In genomic region chr7:120682002-120682401, GRCm38 (mm10) we compare ENCODE assay signal across 20 mouse cellular contexts. TPM values are rescaled to one million over a fixed set of nuclear protein-coding genes. Genes with fewer than 3 reads are reported as not detected.
A peak's percentile ranks its signal among the peaks of the same experiment; 100 is the strongest.
DNase-seq lines count a peak whose midpoint lies in the region; ATAC-seq and TF ChIP-seq lines count a peak whose summit lies in the region.
"Had no signal": no experiment of that assay in that cellular context is flagged by ENCODE, and none has a peak within 500 bp of the region (broad histone marks: within the 10 kb centered on the region; RNA-seq: fewer than 3 reads in every experiment).

No protein-coding gene starts in this region.

- no peaks in the 10 kb centered on the region for H3K36me3 ChIP-seq in kidney, adult 2 months (ENCODE audit: control insufficient read depth, insufficient read depth, low read length)
- H3K36me3 ChIP-seq in liver, embryonic 12.5 days = no peaks in the 10 kb centered on the region
- H3K36me3 ChIP-seq in liver, embryonic 11.5 days (ENCODE audit: control insufficient read depth, insufficient read depth, low read length) = no peaks in the 10 kb centered on the region
- peaks cover 0 to 34% of the 10 kb centered on the region in 2 experiments; a peak in 2 of 4 replicates for H3K36me3 ChIP-seq in MEL (ENCODE audit: control insufficient read depth in 1 of 2, insufficient read depth in 2 of 2, low read length in 2 of 2)
- H3K36me3 ChIP-seq: embryonic facial prominence, embryonic 12.5 days; forebrain, embryonic 15.5 days; heart, embryonic 15.5 days; hindbrain, embryonic 15.5 days had no signal

- peak in 1 of 2 experiments; percentile 43; a peak in 2 of 4 replicates for TF ChIP-seq EP300 in MEL (IDR thresholded peaks at IDR 0.05; ENCODE audit: low read depth in 1 of 2, low read length in 2 of 2)

- no peak for TF ChIP-seq RAD21 in MEL (IDR thresholded peaks at IDR 0.05; ENCODE audit: low read depth, low read length)

- 35% methylated on average over 4 of the region's 4 CpGs for WGBS in kidney, adult 2 months
- WGBS in liver, embryonic 12.5 days (ENCODE audit: insufficient replicate concordance) = 39% methylated on average over 4 of the region's 4 CpGs
- 43% methylated on average over 4 of the region's 4 CpGs for WGBS in liver, embryonic 11.5 days

- H3K9me3 ChIP-seq in liver, embryonic 12.5 days (replicated peaks) = no peaks in the 10 kb centered on the region
- H3K9me3 ChIP-seq in liver, embryonic 11.5 days (ENCODE audit: control insufficient read depth, low read length) = no peaks in the 10 kb centered on the region
- no peaks in the 10 kb centered on the region for H3K9me3 ChIP-seq in MEL (replicated peaks; ENCODE audit: insufficient read depth, low read length)
- H3K9me3 ChIP-seq: embryonic facial prominence, embryonic 12.5 days; forebrain, embryonic 15.5 days; heart, embryonic 15.5 days; hindbrain, embryonic 15.5 days had no signal

- H3K9ac ChIP-seq in liver, embryonic 12.5 days = peak overlapping the region; percentile 46; the same call in 1 of the 2 replicates
- no peak overlapping the region for H3K9ac ChIP-seq in liver, embryonic 11.5 days (ENCODE audit: low read depth, low read length)
- H3K9ac ChIP-seq in MEL (ENCODE audit: control insufficient read depth, low read depth, low read length, poor library complexity, severe bottlenecking) = no peak overlapping the region
- H3K9ac ChIP-seq: embryonic facial prominence, embryonic 12.5 days; forebrain, embryonic 15.5 days; heart, embryonic 15.5 days; hindbrain, embryonic 15.5 days had no signal

- H3K79me2 ChIP-seq in MEL (ENCODE audit: control insufficient read depth, insufficient read depth, low read length, poor library complexity) = peaks cover 69% of the 10 kb centered on the region

- H3K27ac ChIP-seq in kidney, adult 2 months (ENCODE audit: insufficient read depth, low read depth, low read length) = no peak overlapping the region
- no peak overlapping the region for H3K27ac ChIP-seq in liver, embryonic 12.5 days
- no peak overlapping the region for H3K27ac ChIP-seq in liver, embryonic 11.5 days (ENCODE audit: low read depth, low read length)
- H3K27ac ChIP-seq in MEL (ENCODE audit: control insufficient read depth, low read depth, low read length) = no peak overlapping the region
- H3K27ac ChIP-seq: embryonic facial prominence, embryonic 12.5 days; forebrain, embryonic 15.5 days; heart, adult 2 months; heart, embryonic 15.5 days; hindbrain, embryonic 15.5 days had no signal

- peak; percentile 18 for DNase-seq in kidney, adult 2 months
- DNase-seq in kidney, postnatal 36 days = no peak
- DNase-seq in liver, embryonic 11.5 days (ENCODE audit: low spot score) = no peak
- DNase-seq in MEL (ENCODE audit: low read depth, low spot score) = no peak
- DNase-seq: adrenal gland, postnatal 14 days; cerebellum, adult 11-12 months; cerebellum, adult 9-10 months; cerebellum, postnatal 25 days; gastrocnemius, postnatal 36 days; heart, postnatal 36 days had no signal

- H3K27me3 ChIP-seq in kidney, adult 2 months (replicated peaks; ENCODE audit: control insufficient read depth, insufficient read depth, low read length) = no peaks in the 10 kb centered on the region
- H3K27me3 ChIP-seq in liver, embryonic 12.5 days (replicated peaks) = no peaks in the 10 kb centered on the region
- no peaks in the 10 kb centered on the region for H3K27me3 ChIP-seq in liver, embryonic 11.5 days (replicated peaks; ENCODE audit: control insufficient read depth, insufficient read depth, low read length)
- H3K27me3 ChIP-seq in MEL (ENCODE audit: control insufficient read depth in 1 of 2, insufficient read depth in 2 of 2, low read length in 2 of 2) = no peaks in the 10 kb centered on the region
- H3K27me3 ChIP-seq: embryonic facial prominence, embryonic 12.5 days; forebrain, embryonic 15.5 days; heart, embryonic 15.5 days; hindbrain, embryonic 15.5 days had no signal

- no peak for TF ChIP-seq POLR2A in kidney, adult 2 months (IDR thresholded peaks at IDR 0.05; ENCODE audit: low read depth, low read length)
- no peak for TF ChIP-seq POLR2A in MEL (IDR thresholded peaks at IDR 0.05; ENCODE audit: control insufficient read depth in 1 of 2, insufficient read depth in 1 of 2, low read depth in 1 of 2, low read length in 2 of 2, poor library complexity in 1 of 2)

- no peak for ATAC-seq in liver, embryonic 12.5 days
- ATAC-seq in liver, embryonic 11.5 days (replicated peaks; ENCODE audit: low FRiP score) = no peak
- ATAC-seq in activated CD4-positive, CD25-positive, alpha-beta regulatory T cell, adult 4 months = no peak
- ATAC-seq: forebrain, embryonic 15.5 days had no signal

- H3K4me3 ChIP-seq in kidney, adult 2 months (ENCODE audit: insufficient read depth, low read depth, low read length) = no peak overlapping the region
- H3K4me3 ChIP-seq in liver, embryonic 12.5 days = no peak overlapping the region
- H3K4me3 ChIP-seq in liver, embryonic 11.5 days (ENCODE audit: low read depth, low read length) = no peak overlapping the region
- H3K4me3 ChIP-seq in MEL (ENCODE audit: control insufficient read depth in 1 of 2, insufficient read depth in 1 of 2, low read depth in 2 of 2, low read length in 2 of 2) = no peak overlapping the region
- H3K4me3 ChIP-seq: embryonic facial prominence, embryonic 12.5 days; forebrain, embryonic 15.5 days; heart, adult 2 months; heart, embryonic 15.5 days; hindbrain, embryonic 15.5 days had no signal

- 0 out of 2 replicates have a peak overlapping the region, but pooled peaks have one; percentile 19 for H3K4me2 ChIP-seq in liver, embryonic 12.5 days
- H3K4me2 ChIP-seq in liver, embryonic 11.5 days = no peak overlapping the region
- H3K4me2 ChIP-seq: embryonic facial prominence, embryonic 12.5 days; forebrain, embryonic 15.5 days; heart, embryonic 11.5 days; heart, embryonic 15.5 days; hindbrain, embryonic 15.5 days had no signal

- peaks cover 16% of the 10 kb centered on the region for H3K4me1 ChIP-seq in kidney, adult 2 months (ENCODE audit: control insufficient read depth, insufficient read depth, low read length)
- H3K4me1 ChIP-seq in liver, embryonic 12.5 days = peaks cover 65% of the 10 kb centered on the region
- peaks cover 42% of the 10 kb centered on the region for H3K4me1 ChIP-seq in liver, embryonic 11.5 days (replicated peaks; ENCODE audit: control insufficient read depth, insufficient read depth, low read length)
- peaks cover 17 to 27% of the 10 kb centered on the region in 2 experiments for H3K4me1 ChIP-seq in MEL (ENCODE audit: control insufficient read depth in 1 of 2, insufficient read depth in 2 of 2, low read length in 2 of 2)

- TF ChIP-seq CTCF in kidney, adult 2 months (conservative IDR thresholded peaks at IDR 0.05; ENCODE audit: insufficient read depth, insufficient read length, low read depth, low read length) = no peak
- TF ChIP-seq CTCF in MEL (IDR thresholded peaks at IDR 0.05 in 2 of 3, conservative IDR thresholded peaks at IDR 0.05 in 1 of 3; ENCODE audit: control insufficient read depth in 1 of 3, insufficient read depth in 1 of 3, low read depth in 2 of 3, low read length in 3 of 3, poor library complexity in 1 of 3, severe bottlenecking in 1 of 3) = no peak

TF ChIP-seq in MEL, 35 proteins besides CTCF, POLR2A, EP300 and RAD21:
- no peak for TF ChIP-seq MXI1 (IDR thresholded peaks at IDR 0.05; ENCODE audit: low read depth, low read length)
- peak; percentile 52; the same call in 1 of the 2 replicates for TF ChIP-seq TCF12 (IDR thresholded peaks at IDR 0.05; ENCODE audit: low read depth, low read length)
- TF ChIP-seq ETS1 (IDR thresholded peaks at IDR 0.05; ENCODE audit: low read depth, low read length) = 0 out of 2 replicates have a peak, but pooled peaks have one; percentile 24
- peak; percentile 71 for TF ChIP-seq GATA1 (IDR thresholded peaks at IDR 0.05; ENCODE audit: low read depth, low read length)

RNA-seq across cellular contexts. Expression of gene Mosmo, which starts 4.6 kb away (rescaled TPM):
- 19.4 and 20.6 TPM in 2 replicates for polyA plus RNA-seq in kidney, adult 2 months (2012; rRNA removed)
- polyA plus RNA-seq in liver, embryonic 12.5 days (2016; fragmentation: Nextera tagmentation; extraction: Ambion mirVana) = 9.4 and 10.7 TPM in 2 replicates
- 11.3 and 12.7 TPM in 2 replicates for polyA plus RNA-seq in liver, embryonic 11.5 days (2014; fragmentation: Nextera tagmentation; extraction: Ambion mirVana)
- total RNA-seq in MEL (2012; rRNA removed) = 18.6 and 20.0 TPM in 2 replicates
- polyA plus RNA-seq in MEL (2012; ENCODE audit: insufficient read depth in 1 of 2, insufficient read length in 2 of 2, low read depth in 1 of 2, low replicate concordance in 2 of 2, missing spikeins in 1 of 2) = 10 to 100 TPM; 23.5 to 30.0 TPM
- polyA plus RNA-seq in activated CD4-positive, CD25-positive, alpha-beta regulatory T cell, adult 4 months (2017; shearing (Covaris generic)) = 1 to 10 TPM; 5.8 to 7.8 TPM

RNA-seq across cellular contexts. Expression of gene Pdzd9, which starts 11.9 kb away (rescaled TPM):
- polyA plus RNA-seq in kidney, adult 2 months (2012; rRNA removed) = 0.09 TPM in 1 of 2 replicates, not detected in the other
- polyA plus RNA-seq in liver, embryonic 12.5 days (2016; fragmentation: Nextera tagmentation; extraction: Ambion mirVana) = 0.13 and 0.17 TPM in 2 replicates
- 0.23 and 0.29 TPM in 2 replicates for polyA plus RNA-seq in liver, embryonic 11.5 days (2014; fragmentation: Nextera tagmentation; extraction: Ambion mirVana)
- total RNA-seq in MEL (2012; rRNA removed) = 0.92 TPM in 2 replicates
- under 1 TPM in 1 of 2 experiments, not detected in 1; 0.31 TPM for polyA plus RNA-seq in MEL (2012; ENCODE audit: insufficient read depth in 1 of 2, insufficient read length in 2 of 2, low read depth in 1 of 2, low replicate concordance in 2 of 2, missing spikeins in 1 of 2)
- under 1 TPM; 0.38 to 0.98 TPM for polyA plus RNA-seq in activated CD4-positive, CD25-positive, alpha-beta regulatory T cell, adult 4 months (2017; shearing (Covaris generic))
- total RNA-seq: adrenal gland, adult 18-20 months; adrenal gland, postnatal 14 days; gastrocnemius, adult 8-10 months; gastrocnemius, postnatal 36 days; heart, adult 2 months; heart, postnatal 36 days had no signal
- polyA plus RNA-seq: heart, adult 2 months had no signal

RNA-seq across cellular contexts. Expression of gene Uqcrc2, which starts 47.0 kb away (rescaled TPM):
- polyA plus RNA-seq in kidney, adult 2 months (2012; rRNA removed) = 228 and 275 TPM in 2 replicates
- polyA plus RNA-seq in liver, embryonic 12.5 days (2016; fragmentation: Nextera tagmentation; extraction: Ambion mirVana) = 150 and 160 TPM in 2 replicates
- polyA plus RNA-seq in liver, embryonic 11.5 days (2014; fragmentation: Nextera tagmentation; extraction: Ambion mirVana) = 232 and 235 TPM in 2 replicates
- 229 and 244 TPM in 2 replicates for total RNA-seq in MEL (2012; rRNA removed)
- polyA plus RNA-seq in MEL (2012; ENCODE audit: insufficient read depth in 1 of 2, insufficient read length in 2 of 2, low read depth in 1 of 2, low replicate concordance in 2 of 2, missing spikeins in 1 of 2) = 100 to 1,000 TPM; 338 to 659 TPM
- 100 to 1,000 TPM; 243 TPM for polyA plus RNA-seq in activated CD4-positive, CD25-positive, alpha-beta regulatory T cell, adult 4 months (2017; shearing (Covaris generic))

RNA-seq across cellular contexts. Expression of gene Vwa3a, which starts 57.1 kb away (rescaled TPM):
- polyA plus RNA-seq in kidney, adult 2 months (2012; rRNA removed) = 0.53 and 0.77 TPM in 2 replicates
- not detected in 2 replicates for polyA plus RNA-seq in liver, embryonic 12.5 days (2016; fragmentation: Nextera tagmentation; extraction: Ambion mirVana)
- polyA plus RNA-seq in liver, embryonic 11.5 days (2014; fragmentation: Nextera tagmentation; extraction: Ambion mirVana) = 0.08 TPM in 1 of 2 replicates, not detected in the other
- not detected in 2 replicates for total RNA-seq in MEL (2012; rRNA removed)
- not detected for polyA plus RNA-seq in MEL (2012; ENCODE audit: insufficient read depth in 1 of 2, insufficient read length in 2 of 2, low read depth in 1 of 2, low replicate concordance in 2 of 2, missing spikeins in 1 of 2)
- polyA plus RNA-seq in activated CD4-positive, CD25-positive, alpha-beta regulatory T cell, adult 4 months (2017; shearing (Covaris generic)) = not detected
